Mouse (Mus musculus): ENCODE data around the gene Mllt10.

Gene Mllt10

GRCm38 (mm10) chr2:18034371-18035250 is 20.4 kb upstream of the Mllt10 start:
- DNase-seq (ENCODE audit: low spot score): no peak

GRCm38 (mm10) chr2:18037491-18037890 is 17.5 kb upstream of the Mllt10 start, which contains the start of gene A930004D18Rik:
Gene A930004D18Rik, minus strand, starts transcription at chr2:18037737.
- DNase-seq (ENCODE audit: low spot score): no peak

- DNase-seq (ENCODE audit: low spot score): no peak
Observed at GRCm38 (mm10) chr2:18038141-18038752, 16.8 kb upstream of the Mllt10 start.

- no peak for DNase-seq (ENCODE audit: low spot score)
Observed at GRCm38 (mm10) chr2:18038895-18039371, 16.1 kb upstream of the Mllt10 start.

- DNase-seq (ENCODE audit: low spot score): no peak
Observed at GRCm38 (mm10) chr2:18039566-18040290, 15.3 kb upstream of the Mllt10 start.

GRCm38 (mm10) chr2:18040347-18041160 is 14.5 kb upstream of the Mllt10 start:
- DNase-seq (ENCODE audit: low spot score): no peak

GRCm38 (mm10) chr2:18041199-18041885 is 13.7 kb upstream of the Mllt10 start:
- no peak for DNase-seq (ENCODE audit: low spot score)

GRCm38 (mm10) chr2:18045143-18045780 is 9.8 kb upstream of the Mllt10 start:
- no peak for DNase-seq (ENCODE audit: low spot score)

GRCm38 (mm10) chr2:18045781-18046181 is 9.3 kb upstream of the Mllt10 start:
- DNase-seq (ENCODE audit: low spot score): no peak

GRCm38 (mm10) chr2:18046186-18046585 is 8.9 kb upstream of the Mllt10 start:
- DNase-seq (ENCODE audit: low spot score): no peak

GRCm38 (mm10) chr2:18046758-18047645 is 8.0 kb upstream of the Mllt10 start:
- DNase-seq (ENCODE audit: low spot score): no peak

- DNase-seq (ENCODE audit: low spot score): no peak
Observed at GRCm38 (mm10) chr2:18047646-18048452, 7.2 kb upstream of the Mllt10 start.

GRCm38 (mm10) chr2:18048453-18049075 is 6.5 kb upstream of the Mllt10 start, which contains the start of gene Skida1:
Gene Skida1, minus strand, starts transcription at chr2:18049051.
- no peak for DNase-seq (ENCODE audit: low spot score)

- no peak for DNase-seq (ENCODE audit: low spot score)
Observed at GRCm38 (mm10) chr2:18049279-18049821, 5.7 kb upstream of the Mllt10 start.

- no peak for DNase-seq (ENCODE audit: low spot score)
Observed at GRCm38 (mm10) chr2:18050018-18050417, 5.0 kb upstream of the Mllt10 start.

- DNase-seq (ENCODE audit: low spot score): no peak
Observed at GRCm38 (mm10) chr2:18050541-18050985, 4.5 kb upstream of the Mllt10 start.

GRCm38 (mm10) chr2:18051026-18051830 is 3.8 kb upstream of the Mllt10 start:
- DNase-seq (ENCODE audit: low spot score): no peak
